Mouse (Mus musculus) embryonic facial prominence, embryonic 11.5 days (tissue): ENCODE measurements around the gene Ncan. TPM values are rescaled to one million over a fixed set of nuclear protein-coding genes. Genes with fewer than 3 reads are reported as not detected.

Experiments
- ATAC-seq: fragments of 200-750 bp; cut with Nextera tagmentation; replicated peaks from 2 replicates; pipeline ENCODE4 v1.8.0; 2017; ENCODE audit warnings: low read depth; ENCODE audit not compliant: insufficient number of reproducible peaks, low FRiP score, low TSS enrichment
- DNase-seq: peaks from one replicate; pipeline ENCODE4 v3.0.0-alpha.2; 2015; ENCODE audit warnings: low spot score
- H3K27ac ChIP-seq: fragments of 300-500 bp; sonication (generic); replicated peaks from 2 replicates; pipeline ENCODE4 v1.5.1; 2014; ENCODE audit warnings: mild to moderate bottlenecking, low read depth, low read length, control low read depth
- H3K27me3 ChIP-seq: fragments of 300-500 bp; sonication (generic); 2 replicates; pipeline ENCODE4 v1.6.1; 2014; ENCODE audit warnings: mild to moderate bottlenecking, low read length, moderate library complexity, mixed read lengths; ENCODE audit not compliant: control insufficient read depth, insufficient read depth
- H3K36me3 ChIP-seq: fragments of 300-500 bp; sonication (generic); replicated peaks from 2 replicates; pipeline ENCODE4 v1.6.1; 2014; ENCODE audit warnings: low read depth, mild to moderate bottlenecking, low read length, moderate library complexity, mixed read lengths; ENCODE audit not compliant: control insufficient read depth, insufficient read depth
- H3K4me1 ChIP-seq: fragments of 300-500 bp; sonication (generic); 2 replicates; pipeline ENCODE4 v1.6.1; 2014; ENCODE audit warnings: low read length, mixed read lengths; ENCODE audit not compliant: control insufficient read depth, insufficient read depth
- H3K4me2 ChIP-seq: fragments of 300-500 bp; sonication (generic); 2 replicates; pipeline ENCODE4 v1.6.1; 2014; ENCODE audit warnings: low read depth, mild to moderate bottlenecking, control low read depth, low read length, moderate library complexity
- H3K4me3 ChIP-seq: fragments of 300-500 bp; sonication (generic); 2 replicates; pipeline ENCODE4 v1.5.1; 2014; ENCODE audit warnings: low read depth, low read length, control low read depth
- H3K9ac ChIP-seq: fragments of 300-500 bp; sonication (generic); replicated peaks from 2 replicates; pipeline ENCODE4 v1.6.1; 2014; ENCODE audit warnings: mild to moderate bottlenecking, control low read depth, low read length
- H3K9me3 ChIP-seq: fragments of 300-500 bp; sonication (generic); replicated peaks from 2 replicates; pipeline ENCODE4 v1.6.1; 2016; ENCODE audit warnings: mild to moderate bottlenecking, low read length, inconsistent platforms, mixed read lengths; ENCODE audit not compliant: control insufficient read depth
- WGBS: fragments of 180-500 bp; shearing (Covaris S2); extraction: QIAGEN DNeasy Blood & Tissue Kit; methylation state at CpG from one replicate; pipeline ENCODE4 v1.1.7; 2014; 5-methylcytosine and 5-hydroxymethylcytosine counted together
- polyA plus RNA-seq: library from polyadenylated mRNA; unstranded; fragments of >200 nt; fragmentation: Nextera tagmentation; extraction: Ambion mirVana; gene quantifications from 2 replicates; pipeline ENCODE4 v1.2.1, GENCODE M21; 2014

The Ncan gene
- polyA plus RNA-seq, 1 experiment from 2014 or later, result 6.4 TPM

GRCm38 (mm10) chr8:70118726-70119700 is 1.7 kb downstream of the Ncan start:
- Histone ChIP-seq H3K9ac (0 out of 2 replicates have a peak overlapping the region, but pooled peaks have one; percentile 10), H3K27me3 (peaks cover 27% of the 10 kb centered on the region), H3K27ac (no peak overlapping the region; the same call in 1 of the 2 replicates), H3K4me3 (peak overlapping the region; percentile 14; the same call in 1 of the 2 replicates), H3K4me1 (no peaks in the 10 kb centered on the region), H3K9me3 (no peaks in the 10 kb centered on the region), H3K4me2 (peak overlapping the region; percentile 19; the same call in 1 of the 2 replicates), H3K36me3 (no peaks in the 10 kb centered on the region)
- peak; percentile 66 for ATAC-seq
- 8% methylated on average over 17 of the region's 17 CpGs for WGBS
- no peak for DNase-seq

GRCm38 (mm10) chr8:70117611-70118010 is 3.1 kb downstream of the Ncan start:
- no peak overlapping the region for H3K9ac ChIP-seq
- H3K9me3 ChIP-seq, result no peaks in the 10 kb centered on the region
- peaks cover under 1% of the 10 kb centered on the region; the same call in 1 of the 2 replicates for H3K4me1 ChIP-seq
- H3K27me3 ChIP-seq, result peaks cover 40% of the 10 kb centered on the region
- ATAC-seq (no peak), DNase-seq (peak; percentile 86)
- H3K27ac ChIP-seq, result no peak overlapping the region
- no peak overlapping the region for H3K4me2 ChIP-seq
- H3K36me3 ChIP-seq, result no peaks in the 10 kb centered on the region
- 5% methylated on average over 9 of the region's 9 CpGs for WGBS
- H3K4me3 ChIP-seq, result no peak overlapping the region

DNA sequence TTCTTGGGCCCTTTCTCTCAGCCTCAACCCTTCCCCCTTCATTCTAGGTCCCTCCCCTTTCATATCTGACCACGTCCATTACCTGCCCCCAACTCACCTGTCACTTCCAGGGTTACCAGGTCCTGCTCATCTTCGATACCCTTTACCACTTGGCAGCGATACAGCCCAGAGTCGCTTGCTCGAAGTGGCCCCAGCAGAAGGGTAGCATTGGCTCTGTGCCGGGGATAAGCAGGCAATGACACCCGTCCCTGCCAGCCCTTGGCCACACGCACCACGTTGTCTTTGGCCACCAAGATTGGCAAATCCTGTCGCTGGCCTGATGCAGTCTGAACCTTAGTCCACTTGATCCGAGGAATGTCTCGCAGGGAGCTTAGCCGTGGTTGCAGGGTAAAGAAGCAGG is 5.8 kb downstream of the Ncan start:
- peaks cover 59% of the 10 kb centered on the region for H3K27me3 ChIP-seq
- no peak for DNase-seq
- no peaks in the 10 kb centered on the region for H3K9me3 ChIP-seq
- no peak overlapping the region for H3K4me3 ChIP-seq
- 68% methylated on average over 13 of the region's 13 CpGs for WGBS
- ATAC-seq, result no peak
- peaks cover 4% of the 10 kb centered on the region; the same call in 1 of the 2 replicates for H3K4me1 ChIP-seq
- H3K9ac ChIP-seq, result no peak overlapping the region
- H3K36me3 ChIP-seq, result no peaks in the 10 kb centered on the region
- H3K4me2 ChIP-seq, result no peak overlapping the region
- H3K27ac ChIP-seq, result no peak overlapping the region

DNA sequence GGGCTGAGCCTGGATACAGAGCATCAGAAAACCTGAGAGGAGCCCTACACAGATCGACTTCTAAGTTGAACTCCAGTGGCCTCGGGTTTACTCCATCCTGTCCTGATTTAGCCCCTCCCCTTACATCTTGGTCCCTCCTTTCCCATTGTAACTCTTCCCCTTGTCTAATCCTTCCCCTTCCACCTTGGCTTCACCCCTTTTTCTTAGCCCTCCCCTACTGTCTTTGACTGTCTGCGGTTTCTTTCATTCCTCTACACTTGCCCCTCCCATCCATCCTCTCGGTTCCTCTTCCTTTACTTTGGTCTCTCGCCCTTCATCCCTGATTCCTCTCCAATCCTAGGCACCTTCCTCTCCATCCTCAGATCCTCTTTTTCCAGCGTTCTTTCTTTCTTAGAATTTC is 6.2 kb downstream of the Ncan start:
- peaks cover 57% of the 10 kb centered on the region for H3K27me3 ChIP-seq
- H3K9me3 ChIP-seq, result no peaks in the 10 kb centered on the region
- no peaks in the 10 kb centered on the region for H3K36me3 ChIP-seq
- DNase-seq (no peak), ATAC-seq (no peak)
- no peak overlapping the region for H3K4me3 ChIP-seq
- no peak overlapping the region for H3K9ac ChIP-seq
- peaks cover 4% of the 10 kb centered on the region; the same call in 1 of the 2 replicates for H3K4me1 ChIP-seq
- no peak overlapping the region for H3K4me2 ChIP-seq
- WGBS, result 16% methylated on average over 6 of the region's 6 CpGs
- H3K27ac ChIP-seq, result no peak overlapping the region

DNA sequence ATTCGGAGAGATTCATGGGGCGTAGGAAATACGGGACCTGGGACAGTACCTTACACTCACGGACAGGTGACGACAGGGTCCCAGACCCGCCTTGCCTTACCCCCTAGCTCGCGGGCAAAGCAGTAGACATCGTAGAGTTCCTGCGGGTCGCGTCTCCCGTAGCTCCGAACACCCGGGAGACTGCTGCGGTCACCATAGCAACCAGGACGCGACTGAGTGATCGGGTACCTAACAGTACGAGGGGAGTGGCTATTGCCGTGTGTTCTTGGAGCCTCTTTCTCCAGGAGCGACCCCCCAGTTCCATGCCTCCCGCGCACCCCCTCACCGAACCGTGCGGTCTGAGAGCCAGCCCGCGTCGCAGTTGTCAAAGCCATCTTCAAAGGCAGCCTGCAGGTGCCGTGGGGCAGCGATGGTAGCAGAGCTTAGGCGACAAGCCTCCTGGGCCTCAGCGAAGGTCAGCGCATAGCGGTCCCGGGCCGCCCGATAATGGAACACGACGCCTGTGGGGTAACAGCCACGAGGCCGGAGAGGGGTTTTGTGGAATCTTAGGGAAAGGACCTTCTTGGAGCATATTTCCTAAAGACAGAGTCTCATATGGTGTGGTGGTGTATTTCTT is 8.2 kb downstream of the Ncan start:
- H3K4me1 ChIP-seq, result peaks cover 4% of the 10 kb centered on the region; the same call in 1 of the 2 replicates
- H3K27me3 ChIP-seq, result peaks cover 51% of the 10 kb centered on the region
- no peak for ATAC-seq
- no peak overlapping the region for H3K4me3 ChIP-seq
- no peaks in the 10 kb centered on the region for H3K36me3 ChIP-seq
- DNase-seq, result no peak
- 6% methylated on average over 43 of the region's 43 CpGs for WGBS
- H3K27ac ChIP-seq, result no peak overlapping the region
- no peak overlapping the region for H3K4me2 ChIP-seq
- no peaks in the 10 kb centered on the region for H3K9me3 ChIP-seq
- H3K9ac ChIP-seq, result no peak overlapping the region

GRCm38 (mm10) chr8:70111192-70111795 is 9.4 kb downstream of the Ncan start:
- H3K4me1 ChIP-seq, result peaks cover 4% of the 10 kb centered on the region; the same call in 1 of the 2 replicates
- H3K27me3 ChIP-seq, result peaks cover 51% of the 10 kb centered on the region
- H3K9ac ChIP-seq, result no peak overlapping the region
- H3K4me2 ChIP-seq, result no peak overlapping the region
- WGBS, result 47% methylated on average over 23 of the region's 23 CpGs
- H3K36me3 ChIP-seq, result no peaks in the 10 kb centered on the region
- DNase-seq (no peak), ATAC-seq (no peak)
- no peaks in the 10 kb centered on the region for H3K9me3 ChIP-seq
- H3K27ac ChIP-seq, result no peak overlapping the region
- no peak overlapping the region for H3K4me3 ChIP-seq

GRCm38 (mm10) chr8:70110451-70110850 is 10.2 kb downstream of the Ncan start:
- Histone ChIP-seq H3K4me3 (no peak overlapping the region), H3K27ac (no peak overlapping the region), H3K36me3 (no peaks in the 10 kb centered on the region), H3K9me3 (no peaks in the 10 kb centered on the region), H3K9ac (no peak overlapping the region), H3K27me3 (peaks cover 51% of the 10 kb centered on the region), H3K4me1 (peaks cover 4% of the 10 kb centered on the region; the same call in 1 of the 2 replicates), H3K4me2 (no peak overlapping the region)
- ATAC-seq, result no peak
- no peak for DNase-seq
- WGBS, result 89% methylated on average over 2 of the region's 2 CpGs
